In genomic region chr13:13989135-13989534, GRCm38 (mm10) we compare ENCODE assay signal across 16 mouse cellular contexts.
"Had no signal": no experiment of that assay in that cellular context is flagged by ENCODE, and none has a peak within 500 bp of the region (broad histone marks: within the 10 kb centered on the region; RNA-seq: fewer than 3 reads in every experiment).

No protein-coding gene starts in this region.

- H3K27me3 ChIP-seq: kidney, embryonic 15.5 days; midbrain, embryonic 12.5 days; midbrain, embryonic 15.5 days; neural tube, embryonic 12.5 days; neural tube, embryonic 15.5 days had no signal

- ATAC-seq: liver, postnatal 0 days; lung, postnatal 0 days; midbrain, embryonic 15.5 days had no signal

- H3K4me3 ChIP-seq: kidney, embryonic 15.5 days; left cerebral cortex, adult 2 months; midbrain, embryonic 12.5 days; midbrain, embryonic 15.5 days; neural tube, embryonic 12.5 days; neural tube, embryonic 15.5 days had no signal

- H3K9me3 ChIP-seq: kidney, embryonic 15.5 days; midbrain, embryonic 12.5 days; midbrain, embryonic 15.5 days; neural tube, embryonic 12.5 days; neural tube, embryonic 15.5 days had no signal

- DNase-seq: kidney, adult 11 months; kidney, adult 8-10 months; kidney, postnatal 10 days; kidney, postnatal 36 days; layer of hippocampus, postnatal 36 days; liver, postnatal 0 days; lung, embryonic 14.5 days; thymus, adult 18-20 months; thymus, postnatal 14 days had no signal

- H3K4me1 ChIP-seq: kidney, embryonic 15.5 days; midbrain, embryonic 12.5 days; midbrain, embryonic 15.5 days; neural tube, embryonic 12.5 days; neural tube, embryonic 15.5 days had no signal
